Mouse (Mus musculus) CD4-positive helper T cell, adult 2 months (primary cell): Measurements from ENCODE around the gene Stc2.

Experiments
- DNase-seq: peaks from one replicate; pipeline ENCODE4 v3.0.0-alpha.2; 2012; ENCODE audit warnings: low read depth, missing footprints, low spot score

Stc2 gene

GRCm38 (mm10) chr11:31369648-31370286 lies at the start of gene Stc2:
Gene Stc2 (minus strand): TSS chr11:31370074.
- peak; percentile 62 for DNase-seq

DNA sequence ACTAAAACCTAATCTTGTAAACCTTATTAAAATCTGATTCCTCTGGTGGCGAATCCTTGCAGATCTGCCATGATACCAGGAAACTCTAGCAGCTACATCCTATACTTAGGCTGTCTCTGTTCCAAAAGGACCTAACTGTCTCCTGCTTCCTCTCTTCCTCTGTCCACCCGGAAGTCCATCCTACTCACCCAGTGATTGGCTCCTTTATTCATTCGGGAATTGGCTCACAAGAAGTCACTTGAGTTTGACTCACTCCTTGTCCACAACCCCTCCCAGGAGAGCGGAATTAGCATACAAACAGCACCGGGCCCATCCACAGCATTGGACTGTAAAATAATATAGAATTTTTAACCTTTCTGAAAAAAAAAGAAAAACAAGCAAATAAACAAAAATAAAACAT lies 47.2 kb upstream of the Stc2 start:
- no peak for DNase-seq

DNA sequence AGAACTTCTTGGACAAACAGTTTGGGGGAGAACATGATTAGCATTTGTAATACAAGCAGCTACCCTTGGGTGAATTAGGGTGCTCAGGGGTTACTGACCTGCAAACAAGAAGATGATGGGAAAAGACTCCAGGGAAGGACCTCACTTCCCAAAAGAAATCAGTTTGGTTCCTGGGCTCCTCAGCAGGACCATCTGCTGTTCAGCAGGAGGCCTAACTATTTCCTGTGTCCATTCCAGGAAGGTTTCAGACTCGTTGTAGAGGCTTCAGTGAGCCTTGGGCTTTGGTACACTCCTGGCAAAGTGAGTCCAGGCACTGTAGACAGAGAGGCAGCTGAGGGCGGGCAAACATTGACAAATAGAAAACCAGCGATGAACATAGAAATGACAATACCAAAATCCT lies 42.5 kb upstream of the Stc2 start:
- DNase-seq, result no peak

DNA sequence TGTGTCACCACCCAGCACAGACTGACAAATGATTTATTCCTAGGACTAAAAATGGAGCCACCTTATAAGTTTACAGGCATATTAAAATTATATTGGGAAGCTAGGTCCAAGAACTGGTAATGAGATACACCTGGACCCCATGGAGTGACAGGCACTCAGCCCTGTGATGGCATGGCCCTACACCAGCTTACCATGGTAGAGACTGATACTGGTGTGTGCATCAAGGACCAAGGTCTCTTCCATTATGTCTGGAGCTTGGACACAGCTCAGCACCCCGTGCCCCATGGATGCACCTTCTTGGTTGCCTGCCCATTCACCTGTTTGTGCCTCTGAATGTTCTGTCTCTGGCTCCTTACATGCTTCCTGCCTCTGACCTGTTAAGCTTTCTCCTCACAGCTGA lies 36.9 kb upstream of the Stc2 start:
- DNase-seq, result no peak

- DNase-seq, result no peak
Measured at GRCm38 (mm10) chr11:31403080-31403479, 33.2 kb upstream of the Stc2 start.

GRCm38 (mm10) chr11:31398604-31399003 lies 28.7 kb upstream of the Stc2 start:
- no peak for DNase-seq

DNA sequence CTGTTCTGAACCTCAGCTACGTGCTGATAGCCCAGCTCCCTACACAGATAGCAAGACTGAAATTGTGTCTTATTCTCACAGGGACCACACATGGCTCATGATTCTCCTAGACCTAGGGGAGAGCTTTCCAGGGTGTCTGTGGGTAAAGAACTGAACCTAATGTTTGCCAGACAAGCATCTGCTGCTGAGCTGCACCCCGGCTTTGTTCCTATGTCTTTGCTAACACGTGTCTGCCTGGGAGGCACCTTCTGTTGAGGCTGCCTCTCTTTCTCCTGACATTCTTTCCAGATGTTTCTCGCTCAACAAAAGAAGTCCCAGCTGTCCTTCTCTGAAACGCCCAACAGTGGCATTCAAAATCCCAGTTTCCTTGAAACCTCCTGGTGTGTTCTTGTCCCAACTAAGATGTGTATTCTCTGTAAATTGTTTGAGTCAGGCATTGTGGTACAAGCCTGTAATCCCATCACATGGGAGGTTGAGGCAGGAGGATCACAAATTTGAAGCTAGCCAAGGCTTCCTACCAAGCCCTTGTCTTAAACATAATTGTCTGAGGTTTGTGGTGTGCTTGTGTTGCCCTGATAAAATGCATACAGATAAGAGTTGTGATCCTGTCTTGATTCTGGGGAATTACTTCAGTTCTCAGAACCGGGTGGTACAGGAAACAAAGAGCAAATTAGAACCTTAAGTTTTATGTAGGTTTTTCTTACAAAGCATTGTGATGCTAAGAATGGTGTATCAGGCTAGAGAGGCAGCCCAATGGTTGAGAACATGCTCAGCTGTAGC lies 27.0 kb upstream of the Stc2 start:
- no peak for DNase-seq

DNA sequence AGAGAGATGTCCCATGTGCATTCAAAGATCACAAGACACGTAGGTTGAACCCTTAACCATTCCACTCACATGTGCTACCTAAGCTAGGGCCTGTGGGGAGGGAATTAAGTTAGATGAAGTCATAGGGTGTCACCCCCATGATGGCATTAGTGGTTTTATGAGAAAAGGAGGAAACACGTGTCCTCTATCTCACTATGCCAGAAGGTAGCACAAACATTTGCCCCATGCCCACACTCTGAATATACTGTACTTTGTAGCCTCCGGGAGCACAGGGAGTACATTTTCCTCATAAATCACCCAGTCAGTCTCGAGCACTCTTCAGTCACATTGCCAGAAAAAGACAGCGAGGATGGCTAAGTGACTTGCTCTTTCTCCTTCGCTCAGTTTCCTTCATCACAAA lies 24.2 kb upstream of the Stc2 start:
- no peak for DNase-seq

- no peak for DNase-seq
Measured at GRCm38 (mm10) chr11:31392340-31392739, 22.5 kb upstream of the Stc2 start.

DNA sequence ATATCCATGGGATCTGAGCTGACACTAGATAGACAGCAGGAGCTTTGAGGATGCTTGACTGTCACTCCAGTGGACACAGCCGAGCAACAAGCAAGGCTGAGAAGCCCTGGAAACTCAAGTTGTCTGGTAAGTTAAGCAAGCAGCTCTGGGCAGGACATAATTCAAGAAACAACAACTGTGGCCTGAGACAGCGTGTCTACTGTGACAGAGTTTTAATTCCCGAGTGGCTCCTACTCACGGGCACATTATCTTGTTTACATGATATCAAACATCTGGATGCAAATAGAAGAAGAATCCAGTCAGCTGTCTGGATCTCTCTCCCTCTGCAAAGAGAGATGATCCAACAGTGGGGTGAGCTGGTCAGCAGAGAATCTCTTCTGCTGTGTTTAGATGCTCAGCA lies 19.0 kb upstream of the Stc2 start:
- DNase-seq, result no peak

- no peak for DNase-seq
Measured at GRCm38 (mm10) chr11:31387526-31387925, 17.7 kb upstream of the Stc2 start.

DNA sequence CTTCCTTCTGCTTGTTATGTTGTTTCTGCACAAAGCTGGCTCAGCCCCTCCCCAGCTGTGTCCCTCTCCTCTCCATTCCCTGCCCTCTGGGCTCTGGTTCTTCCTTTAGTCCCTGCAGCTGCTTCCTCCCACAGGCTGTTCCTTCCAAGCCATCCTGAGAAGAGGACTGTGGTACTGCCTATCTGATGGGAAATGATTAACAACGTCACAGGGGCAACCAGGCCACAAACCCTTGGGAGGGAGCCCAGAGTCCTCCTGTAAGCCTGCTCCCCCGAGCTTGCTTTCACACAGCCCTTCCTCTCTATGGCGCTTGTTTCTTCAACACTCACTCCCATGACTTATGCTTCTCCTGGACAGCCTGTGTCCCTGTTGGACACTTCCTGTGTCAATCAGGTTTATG lies 16.7 kb upstream of the Stc2 start:
- DNase-seq, result no peak

GRCm38 (mm10) chr11:31383968-31384367 lies 14.1 kb upstream of the Stc2 start:
- no peak for DNase-seq

DNA sequence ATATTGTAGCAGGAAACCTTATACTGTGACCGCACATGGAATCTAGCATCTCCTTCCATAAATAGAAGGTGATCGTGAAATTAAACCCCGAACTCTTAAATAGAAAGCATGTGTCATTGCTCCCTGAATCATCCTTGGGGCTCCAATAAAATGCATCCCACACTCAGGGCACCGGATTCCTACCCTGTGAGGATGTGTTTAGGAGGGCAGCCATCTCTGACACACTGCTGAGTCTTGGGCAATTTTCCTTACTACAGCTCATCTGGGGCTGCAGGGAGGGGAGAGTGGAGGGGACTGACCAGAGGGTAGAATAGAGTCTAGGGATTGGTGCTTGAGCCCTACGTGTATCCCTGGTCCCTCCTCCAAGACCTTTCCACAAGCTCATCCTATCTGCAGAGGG lies 12.3 kb upstream of the Stc2 start:
- no peak for DNase-seq

- DNase-seq, result peak; percentile 57
Measured at GRCm38 (mm10) chr11:31373438-31373837, 3.6 kb upstream of the Stc2 start.

DNA sequence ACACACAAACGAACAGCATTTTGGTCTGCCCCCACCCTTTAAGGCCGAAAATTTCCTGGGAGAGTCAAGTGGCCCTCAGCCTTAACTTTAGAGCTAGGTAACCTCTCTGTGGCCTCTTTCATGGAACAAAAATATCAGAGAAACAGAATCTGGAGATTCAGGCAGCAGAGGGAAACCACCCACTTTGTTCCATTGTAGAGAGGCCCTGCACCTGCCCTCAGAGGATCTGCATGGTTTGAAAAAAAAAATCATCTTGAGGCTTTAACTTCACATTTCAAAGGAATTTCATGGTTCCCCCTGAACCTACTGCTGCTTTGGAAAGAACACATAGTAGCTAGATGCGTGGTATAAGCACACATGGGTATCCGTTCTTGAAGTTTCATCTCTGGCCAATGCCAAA lies 2.3 kb upstream of the Stc2 start:
- DNase-seq, result no peak

GRCm38 (mm10) chr11:31371256-31371838 lies 1.5 kb upstream of the Stc2 start:
- peak; percentile 40 for DNase-seq

- no peak for DNase-seq
Measured at GRCm38 (mm10) chr11:31370436-31371230, 759 bp upstream of the Stc2 start.

GRCm38 (mm10) chr11:31368965-31369647 lies 768 bp downstream of the Stc2 start:
- peak; percentile 16 for DNase-seq

DNA sequence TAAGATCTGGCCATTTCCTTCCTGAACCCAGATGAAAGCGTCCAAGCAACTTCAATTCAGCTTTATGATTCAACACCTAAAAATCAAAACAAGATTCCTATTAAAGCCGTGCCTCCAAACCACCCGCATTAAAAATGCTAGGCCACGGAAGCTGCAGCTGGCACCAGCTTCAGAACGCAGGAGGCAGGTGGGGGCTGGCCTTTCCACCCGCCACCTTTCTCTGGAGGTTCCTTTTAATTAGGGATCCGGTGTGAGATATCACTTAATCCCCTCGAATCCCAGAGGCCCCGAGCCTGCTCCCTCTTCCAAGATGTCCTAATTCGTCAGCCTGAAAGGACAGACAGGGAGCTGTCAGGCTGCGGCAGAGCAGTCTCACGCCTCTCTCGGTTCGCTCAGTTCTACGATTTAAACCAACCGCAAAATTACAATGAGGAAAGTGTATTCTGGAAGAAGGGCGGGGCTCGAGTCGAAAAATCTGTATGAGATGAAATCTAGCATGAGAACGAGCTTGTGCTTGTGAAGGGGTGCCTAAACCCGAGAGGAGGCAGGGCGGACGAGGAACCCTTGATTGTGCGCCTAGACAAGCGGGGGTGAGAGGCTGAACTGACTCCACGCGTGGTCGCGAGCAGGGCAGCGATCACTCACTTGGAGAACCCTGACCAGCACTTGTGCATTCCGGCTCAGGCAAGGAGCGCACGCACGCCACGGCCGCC lies 1.5 kb downstream of the Stc2 start:
- DNase-seq, result no peak

- DNase-seq, result no peak
Measured at GRCm38 (mm10) chr11:31366827-31367226, 3.0 kb downstream of the Stc2 start.
